Mouse (Mus musculus) lung, adult 18-20 months (tissue): ENCODE measurements around the gene Slc35c2.

Source experiments
- DNase-seq, 2 experiments: peaks; one replicate each; pipeline ENCODE4 v3.0.0; 2022; ENCODE audit warnings: mixed read lengths in 2 of 2

Gene Slc35c2

DNA sequence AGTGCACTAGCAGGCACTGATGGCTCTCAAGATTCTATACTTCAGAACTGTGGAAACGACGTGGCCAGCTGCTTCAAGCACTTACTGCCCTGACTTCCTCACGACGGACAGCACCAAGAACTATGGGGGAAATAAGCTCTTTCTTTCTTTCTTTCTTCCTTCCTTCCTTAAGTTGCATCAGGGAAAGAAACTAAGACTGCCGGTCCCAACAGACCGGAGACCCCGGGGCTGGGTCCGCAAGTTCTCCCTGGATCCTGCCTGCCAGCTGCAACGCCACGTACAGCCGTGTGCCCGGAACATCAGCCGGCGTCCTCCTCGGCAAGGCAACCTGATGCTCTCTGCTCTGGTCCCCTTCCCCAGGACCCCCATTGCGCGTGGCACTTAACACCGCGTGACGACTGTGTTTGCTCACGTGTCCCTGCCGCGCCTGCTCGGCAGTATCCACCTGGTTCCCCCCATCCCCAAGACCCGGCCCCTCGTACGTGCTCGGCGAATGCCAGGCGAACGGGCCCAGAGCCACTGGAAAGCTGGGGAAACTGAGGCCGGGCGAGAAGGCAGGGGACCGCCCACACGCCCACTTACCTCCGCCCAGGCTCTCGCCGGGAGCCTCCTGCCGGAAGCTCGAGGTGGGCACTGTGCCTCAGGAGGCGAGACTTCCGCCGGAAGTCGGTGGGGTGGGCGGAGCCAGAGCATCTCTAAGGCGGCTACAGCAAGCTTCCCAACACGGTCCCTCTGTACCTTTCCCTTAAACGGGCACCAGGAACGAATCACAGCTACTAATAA, at the start of gene Slc35c2:
TSS of gene Slc35c2 (minus strand) at position 668 of the 783 bp plus-strand sequence.
- DNase-seq = peak; percentile 90 to 92

DNA sequence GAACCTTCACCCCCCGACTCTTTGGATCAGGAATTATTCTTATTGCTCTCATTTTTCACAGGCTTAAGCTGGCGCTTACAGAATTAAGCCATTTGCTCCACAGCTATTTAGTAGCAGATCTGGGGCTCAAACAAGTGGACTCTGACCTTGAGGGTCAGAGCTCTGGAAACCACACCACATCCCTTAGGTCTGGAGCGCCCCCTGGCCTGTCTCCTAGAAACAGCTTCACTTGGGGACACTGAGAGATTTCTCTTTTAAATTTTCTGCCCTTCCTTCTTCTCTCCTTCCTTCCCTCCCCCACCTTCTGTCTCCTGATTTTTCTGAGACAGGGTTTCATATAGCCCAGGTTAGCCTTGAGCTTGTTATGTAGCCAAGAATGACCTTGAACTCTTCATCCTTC, 49.5 kb upstream of the Slc35c2 start:
- DNase-seq = peak; percentile 51 to 56

DNA sequence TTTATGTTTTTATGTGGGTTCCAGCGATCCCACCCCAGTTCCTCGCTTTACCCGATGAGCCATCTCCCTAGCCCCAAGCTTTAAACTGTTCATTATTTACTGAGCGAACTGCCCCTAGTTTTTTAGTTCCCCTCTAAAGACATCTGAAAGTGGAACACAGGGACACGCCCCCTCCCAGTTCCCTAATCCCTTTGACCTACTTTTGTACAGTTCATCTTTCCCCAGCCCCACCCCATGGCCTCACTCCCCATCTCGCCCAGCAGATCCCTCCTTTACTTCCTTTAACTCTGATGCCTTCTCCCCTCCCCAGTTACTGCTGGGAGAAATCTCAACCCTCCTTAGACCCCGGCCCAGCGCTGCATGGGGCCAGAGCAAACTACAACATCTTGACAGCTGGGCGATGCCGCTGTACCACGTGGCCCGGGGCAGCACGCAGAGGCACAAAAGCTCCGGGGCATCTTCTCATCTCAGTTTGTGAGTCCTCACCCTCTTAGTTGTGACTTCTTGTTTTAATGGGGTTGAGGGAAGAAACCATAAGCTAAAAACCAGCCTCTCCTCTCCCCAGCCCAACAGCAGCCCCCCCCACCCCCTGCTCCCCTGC, 45.0 kb upstream of the Slc35c2 start:
- peak; percentile 49 to 66 for DNase-seq

DNA sequence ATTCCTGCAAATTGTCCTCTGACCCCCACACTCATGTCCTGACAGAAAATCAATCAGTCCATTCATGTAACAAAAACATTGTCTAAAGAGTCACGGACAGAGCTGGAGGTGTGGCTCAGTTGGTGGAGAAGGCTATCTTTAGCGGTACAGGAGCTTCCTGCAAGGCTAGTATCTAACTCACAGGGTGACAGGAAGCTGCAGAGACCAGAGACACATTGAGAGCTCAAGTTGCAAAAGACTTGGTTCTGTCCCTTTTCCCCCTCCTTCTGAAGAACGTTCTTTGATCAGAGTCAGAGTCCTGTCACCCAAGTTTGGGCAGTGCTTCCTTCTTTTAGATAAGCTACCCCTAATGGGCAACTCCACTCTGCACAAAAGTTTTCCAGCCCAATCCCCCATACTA, 42.0 kb upstream of the Slc35c2 start:
- no peak for DNase-seq

DNA sequence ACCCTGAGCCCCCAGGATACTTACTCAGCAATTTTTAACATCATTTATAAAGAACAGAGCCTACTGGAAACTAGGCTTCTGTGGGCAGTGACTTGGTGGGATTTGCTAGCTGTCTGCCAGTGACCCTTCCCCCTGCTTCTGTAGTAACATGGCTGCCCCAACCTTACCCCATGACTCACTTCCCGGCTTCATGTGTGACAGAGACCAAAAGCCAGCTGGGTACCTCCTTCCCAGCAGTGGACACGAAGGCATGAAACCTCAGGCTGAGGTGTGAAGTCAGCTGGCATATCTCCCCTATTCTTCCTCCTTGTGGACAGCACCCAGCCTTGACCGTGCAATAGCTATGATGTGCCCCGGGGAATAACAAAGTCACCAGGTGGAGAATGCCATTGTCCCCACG, 41.1 kb upstream of the Slc35c2 start:
- DNase-seq = no peak

DNA sequence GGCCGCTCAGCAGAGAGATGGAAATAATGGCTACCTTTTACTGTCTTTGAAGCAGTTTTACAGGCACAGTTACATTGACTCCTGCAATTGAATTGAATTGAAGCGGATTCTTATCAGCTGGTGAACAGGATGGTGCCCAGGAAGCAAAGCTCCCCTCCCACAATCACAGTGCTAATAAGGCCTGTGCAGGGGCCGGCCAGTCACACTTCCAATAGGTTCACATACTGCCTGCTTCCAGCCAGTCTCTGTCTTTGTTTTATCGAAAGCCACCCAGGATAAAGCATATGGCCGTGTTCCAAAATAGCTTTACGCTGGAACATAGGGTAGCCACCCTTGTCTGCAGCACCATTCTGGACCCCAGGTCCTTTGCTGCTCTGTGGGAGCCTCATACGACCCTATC, 39.7 kb upstream of the Slc35c2 start:
- DNase-seq = no peak

DNA sequence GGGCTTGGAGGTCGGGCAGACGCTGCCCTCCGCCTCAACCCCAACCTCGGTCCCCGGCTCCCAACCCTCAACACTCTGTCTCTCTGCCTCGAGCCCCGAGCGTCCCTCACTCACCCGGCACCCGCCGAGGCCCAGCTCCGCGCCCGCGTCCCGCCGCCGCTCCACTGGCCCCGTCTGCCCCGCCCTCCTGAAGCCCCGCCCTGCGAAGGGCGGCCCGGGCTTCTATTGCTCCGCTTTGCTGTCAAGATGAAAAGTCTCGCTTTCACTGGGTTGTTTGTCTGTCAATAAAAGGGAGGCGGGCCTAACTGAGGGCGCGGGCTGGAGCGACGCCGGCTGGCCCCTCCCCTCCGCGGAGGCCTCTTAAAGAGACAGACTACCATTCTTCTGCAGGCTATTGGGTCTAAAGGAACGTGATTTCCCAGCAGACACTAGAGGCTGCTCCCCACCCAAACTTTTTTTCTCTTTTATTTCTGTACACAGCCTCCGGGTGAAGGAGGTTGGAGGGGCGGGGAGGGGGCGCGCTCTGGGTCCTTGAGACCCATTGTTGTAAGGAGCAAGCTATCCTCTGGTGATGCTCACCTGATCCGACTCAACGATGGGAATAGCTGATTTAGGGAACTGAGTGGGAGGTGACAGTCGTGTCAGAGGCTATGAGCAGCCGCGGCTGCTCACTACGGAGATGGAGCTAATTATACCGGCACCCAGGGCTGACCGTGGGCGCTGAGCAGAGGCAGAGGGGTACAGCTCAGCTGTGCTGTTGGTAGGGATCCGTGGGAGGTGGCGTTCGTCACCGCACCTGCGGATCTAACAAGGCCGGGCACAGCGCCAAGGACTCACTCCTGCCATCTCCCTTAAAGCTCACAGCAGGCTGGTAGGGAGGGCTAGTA, 38.9 kb upstream of the Slc35c2 start, which contains the start of gene Elmo2:
TSS of gene Elmo2 (minus strand) at position 176 of the 887 bp plus-strand sequence.
- DNase-seq = peak; percentile 98 to 99

DNA sequence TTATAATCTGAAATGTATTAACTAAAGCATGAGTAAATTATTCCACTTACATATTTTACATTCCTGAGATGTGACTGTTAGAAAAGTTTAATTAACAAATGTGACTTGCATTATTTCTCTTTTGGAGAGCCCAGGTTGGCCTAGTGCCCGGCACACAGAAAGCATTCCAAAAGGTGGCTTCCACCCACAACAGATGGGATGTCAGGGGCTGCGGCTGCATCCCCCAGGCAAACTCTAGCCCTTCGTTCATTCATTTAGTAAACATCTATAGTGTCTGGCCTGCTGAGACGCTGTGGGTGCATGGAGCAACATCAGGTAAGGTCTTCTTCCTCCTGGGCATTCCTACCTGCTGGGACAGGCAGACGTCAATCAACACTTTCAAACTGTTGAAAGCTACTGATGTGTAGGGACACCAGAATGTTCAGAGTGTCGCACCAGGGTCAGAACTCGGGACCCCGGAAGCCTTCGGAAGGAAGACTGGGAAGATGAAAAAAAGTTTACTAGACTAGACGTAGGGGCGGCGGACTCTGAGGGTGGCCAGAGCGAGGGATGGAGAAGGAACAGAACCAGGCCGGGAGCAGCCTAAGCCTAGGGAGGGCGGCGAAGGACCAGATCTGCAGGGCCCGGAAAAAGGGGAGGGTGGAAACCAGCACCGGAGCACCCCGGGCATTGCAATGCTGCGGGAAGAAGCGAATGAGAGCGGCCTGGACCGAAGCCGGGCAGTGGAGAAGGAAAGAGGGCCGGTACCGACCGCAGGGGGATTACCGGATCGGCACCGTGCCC, 38.0 kb upstream of the Slc35c2 start:
- DNase-seq = peak in 1 of 2 experiments; percentile 46

DNA sequence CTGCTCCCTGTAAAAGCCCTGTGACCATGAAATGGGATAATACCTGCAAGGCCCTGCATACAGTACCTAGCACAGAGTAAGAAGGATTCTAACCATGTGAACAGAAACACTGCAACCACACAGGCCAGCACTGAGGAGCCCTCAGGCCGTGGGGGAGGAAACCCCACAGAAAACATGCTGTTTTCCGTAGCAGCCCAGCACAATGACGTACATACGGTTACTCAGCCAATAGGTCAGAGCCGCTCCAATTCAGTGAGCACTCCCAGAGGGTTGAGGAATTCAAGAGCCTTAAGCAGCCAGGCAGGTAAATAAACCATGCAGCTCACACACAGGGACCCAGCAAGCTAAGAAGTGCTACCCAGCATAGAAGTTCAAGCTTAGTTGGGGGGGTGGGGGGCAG, 36.3 kb upstream of the Slc35c2 start:
- peak; percentile 70 to 81 for DNase-seq

DNA sequence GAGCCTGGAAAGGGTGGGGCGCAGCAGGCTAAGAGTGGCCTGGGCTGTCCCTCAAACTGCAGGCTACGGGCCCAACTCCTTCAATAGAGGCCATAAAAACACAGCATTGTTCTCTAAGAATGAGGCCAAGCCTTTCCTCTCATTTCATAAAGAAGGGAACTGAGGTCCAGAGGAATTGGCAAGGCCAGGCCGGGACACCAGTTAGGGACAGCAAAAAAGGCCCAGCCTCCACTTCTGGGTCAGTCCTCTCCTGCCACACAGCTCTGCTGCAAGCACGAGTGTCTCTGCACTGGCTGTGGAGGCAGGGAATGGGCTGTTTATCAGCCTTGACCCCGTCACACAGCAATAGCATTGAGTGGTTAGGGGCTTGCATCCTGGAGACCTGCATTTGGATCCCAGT, 35.8 kb upstream of the Slc35c2 start:
- no peak for DNase-seq

DNA sequence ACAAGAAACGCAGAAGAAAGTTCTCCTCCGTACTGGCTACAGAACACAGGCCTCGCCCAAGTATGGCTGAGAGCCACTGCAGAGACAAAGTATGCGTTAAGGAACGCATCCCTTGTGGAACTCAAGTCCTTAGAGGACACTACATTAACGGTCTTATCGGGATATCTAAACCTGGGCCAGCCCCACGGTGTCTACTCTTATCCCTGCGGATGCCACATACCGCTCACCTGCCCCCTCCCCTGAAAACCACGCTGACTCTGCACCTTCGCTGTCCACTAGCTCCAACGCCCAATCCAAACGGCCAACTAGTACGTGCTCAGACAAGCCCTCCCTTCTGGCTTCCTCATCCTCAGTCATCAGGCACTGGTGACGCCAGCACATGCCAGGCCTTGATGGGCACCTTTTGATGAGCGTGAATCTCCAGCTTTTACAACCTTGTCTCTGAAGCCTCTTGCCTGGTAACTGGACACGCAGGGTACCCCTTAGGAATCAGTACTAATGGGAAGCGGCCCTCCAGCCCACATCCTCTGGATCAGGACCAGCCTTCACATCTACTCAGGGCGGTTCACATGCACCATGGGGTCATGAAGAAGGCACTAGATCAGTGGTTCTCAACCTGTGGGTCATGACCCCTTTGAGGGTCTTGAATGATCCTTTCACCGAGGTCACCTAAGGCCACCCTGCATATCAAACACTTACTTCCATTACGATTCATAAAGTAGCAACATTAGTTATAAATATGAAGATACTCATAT, 34.5 kb upstream of the Slc35c2 start:
- no peak for DNase-seq

DNA sequence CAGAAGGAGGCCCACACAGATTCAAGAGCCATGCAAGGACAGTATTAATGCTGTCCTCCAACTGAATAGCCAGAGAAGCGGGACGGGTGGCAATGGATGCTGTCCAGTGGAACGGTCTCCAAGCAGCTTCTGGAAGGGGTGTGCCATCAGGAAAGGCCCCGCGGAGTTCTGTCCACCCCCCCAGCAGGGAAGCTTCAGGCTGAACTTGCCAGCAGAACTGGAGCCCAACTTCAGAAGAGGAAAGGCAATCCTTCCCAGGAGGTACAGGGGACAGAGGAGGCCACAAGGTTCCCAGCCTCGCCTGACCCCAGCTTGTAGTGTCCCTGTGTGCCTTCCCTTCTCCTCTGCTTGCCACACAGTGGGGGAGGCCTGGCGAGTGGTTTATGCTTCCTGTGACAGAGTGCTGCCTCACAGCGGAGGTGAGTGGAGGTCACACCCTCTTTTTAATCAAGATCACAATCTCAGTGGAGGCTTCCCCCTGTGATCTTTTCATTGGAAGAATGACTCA, 33.8 kb upstream of the Slc35c2 start:
- peak; percentile 58 to 68 for DNase-seq

DNA sequence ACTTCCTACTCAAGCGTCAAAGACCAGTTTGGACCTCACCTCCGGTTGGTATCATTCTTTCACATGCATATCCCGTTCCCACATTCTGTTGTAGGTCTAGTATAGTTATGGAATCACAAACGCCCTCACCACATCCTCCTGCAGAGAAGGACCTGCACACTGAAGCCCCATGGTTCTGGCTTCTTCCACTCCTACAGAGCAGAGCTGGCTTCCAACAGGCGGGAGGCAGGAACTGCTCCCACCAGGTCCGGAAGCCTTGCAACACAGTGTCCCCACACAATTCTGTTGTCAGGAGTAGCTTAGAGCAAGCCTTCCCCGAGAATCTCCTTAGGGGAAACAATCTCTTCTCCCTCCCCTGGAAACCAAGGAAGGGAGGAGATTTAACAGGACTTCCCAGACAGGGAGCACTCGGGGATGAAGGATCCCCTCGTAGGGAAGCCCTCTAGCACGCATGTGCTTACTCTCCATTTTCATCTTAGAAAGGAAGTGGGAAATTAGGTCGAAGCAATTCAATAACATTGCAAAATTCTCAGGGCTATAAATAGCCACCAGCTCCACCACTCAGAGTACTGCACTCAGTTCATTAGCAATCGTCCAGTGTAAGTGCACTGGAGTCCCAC, 33.0 kb upstream of the Slc35c2 start:
- DNase-seq = peak; percentile 59 to 63

DNA sequence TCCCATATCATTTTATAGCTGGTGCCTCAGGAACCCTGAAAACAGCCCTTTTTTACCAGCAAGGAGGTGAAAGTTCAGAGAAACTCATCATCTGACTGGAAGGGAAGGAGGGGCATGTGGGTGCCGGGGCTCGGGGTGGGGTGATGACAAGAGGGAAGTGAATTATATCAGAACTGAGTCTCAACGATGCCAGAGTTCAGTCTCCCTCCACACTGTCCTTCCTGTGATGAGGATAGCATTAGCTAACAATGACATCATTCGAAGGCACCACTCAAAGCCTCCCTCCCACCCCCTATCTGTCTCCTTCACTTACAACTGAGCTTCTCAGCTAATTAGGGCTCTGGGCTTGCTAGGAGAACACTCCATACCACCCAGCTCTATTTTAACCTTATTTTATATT, 31.8 kb upstream of the Slc35c2 start:
- peak; percentile 37 to 39 for DNase-seq

DNA sequence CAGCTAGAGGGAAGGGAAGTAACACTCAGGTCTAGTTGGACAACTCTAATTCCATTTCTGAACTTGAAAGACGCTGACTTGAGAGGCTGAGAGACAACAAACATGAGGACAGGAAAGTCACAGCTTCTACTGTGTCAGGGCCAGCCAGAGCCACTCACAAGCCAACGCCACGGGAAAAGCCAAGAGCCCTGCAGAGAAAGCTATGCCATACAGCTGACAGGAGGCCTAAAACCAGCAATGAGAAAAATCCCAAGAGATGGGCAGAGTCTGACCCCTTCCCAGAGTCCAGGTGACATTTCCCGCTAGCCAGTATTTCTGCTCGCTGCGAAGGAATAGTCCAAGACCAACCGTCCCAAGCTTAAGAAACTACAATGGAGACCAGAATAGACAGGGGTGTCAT, 31.3 kb upstream of the Slc35c2 start:
- DNase-seq = no peak

DNA sequence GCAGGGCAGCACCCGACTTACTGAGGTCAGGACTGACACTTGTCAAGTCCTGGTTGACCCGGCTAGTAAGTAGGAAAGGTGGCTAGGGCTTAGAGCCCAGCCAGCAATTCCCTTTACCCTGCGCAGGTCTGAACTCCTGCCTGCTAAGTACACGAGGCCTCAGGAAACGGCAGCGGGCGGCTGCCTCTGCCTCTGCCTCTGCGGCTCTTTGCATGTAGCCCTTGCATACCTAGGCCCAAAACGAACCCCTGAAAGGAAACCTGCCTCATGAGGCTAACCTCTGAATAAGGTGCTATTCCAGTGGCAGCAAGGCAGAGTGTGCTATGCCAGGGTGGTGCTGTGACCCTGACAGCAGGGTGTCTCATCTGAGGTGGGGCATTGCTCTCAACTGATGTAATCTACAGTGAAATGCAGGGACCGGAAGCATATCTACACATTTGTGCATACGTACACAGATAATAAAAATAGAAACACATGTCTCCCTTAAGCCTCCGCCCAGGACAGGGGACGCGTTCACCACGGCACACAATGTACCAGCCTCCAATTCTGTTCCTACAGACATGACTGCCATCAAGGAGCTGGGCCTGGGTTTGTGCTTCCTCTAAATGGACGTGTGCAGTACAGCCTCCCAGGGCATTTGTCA, 30.1 kb upstream of the Slc35c2 start:
- no peak for DNase-seq

DNA sequence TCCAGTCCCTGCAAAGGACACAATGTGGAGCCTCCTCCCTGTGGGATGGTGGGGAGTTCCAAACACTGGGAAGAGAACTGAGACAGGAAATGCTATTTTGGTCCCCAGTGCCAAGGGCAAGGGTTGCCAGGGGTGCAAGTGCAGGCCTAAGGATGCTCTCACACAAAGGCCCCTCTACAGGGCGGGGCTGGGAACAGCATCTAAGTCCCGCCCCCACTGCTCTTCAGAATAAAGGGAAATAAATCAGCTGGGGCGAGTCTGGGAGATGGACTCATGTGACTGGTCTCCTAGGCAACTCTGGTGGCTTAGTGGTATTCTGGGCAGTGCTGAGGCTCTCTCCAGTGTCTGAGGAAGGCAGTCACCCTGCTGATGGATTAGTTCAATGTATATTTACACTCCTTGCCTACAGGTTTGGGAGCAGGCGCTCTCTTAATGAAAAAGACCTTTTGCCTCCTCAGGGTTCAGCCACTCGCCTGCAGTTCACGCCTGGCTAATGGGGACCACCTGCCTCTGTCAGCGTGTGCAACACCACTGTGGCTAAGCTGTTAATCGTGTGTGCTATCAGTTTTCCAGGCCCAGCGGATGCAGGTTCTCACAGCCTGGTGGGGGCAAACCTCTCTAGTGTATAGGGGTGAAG, 29.3 kb upstream of the Slc35c2 start:
- peak; percentile 74 to 80 for DNase-seq

DNA sequence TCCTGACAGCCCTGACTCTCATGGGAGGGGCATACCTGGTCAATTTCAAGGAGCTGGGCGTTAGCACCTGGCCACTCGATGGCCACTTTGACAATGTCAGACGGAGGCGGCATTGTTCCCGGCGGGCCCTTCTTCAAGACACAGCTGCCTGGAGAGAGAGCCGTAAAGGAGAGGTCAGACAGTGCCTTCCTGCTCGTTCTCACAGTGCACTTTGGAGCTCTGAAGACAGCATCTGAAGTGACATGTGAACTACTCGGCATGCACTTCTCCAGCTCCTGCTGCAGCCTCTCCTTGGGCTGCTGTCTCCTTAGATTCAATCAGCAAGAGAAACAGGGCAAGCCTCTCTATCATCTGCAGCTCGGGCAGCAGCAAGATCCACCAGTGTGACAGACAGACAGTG, 28.5 kb upstream of the Slc35c2 start:
- DNase-seq = no peak

DNA sequence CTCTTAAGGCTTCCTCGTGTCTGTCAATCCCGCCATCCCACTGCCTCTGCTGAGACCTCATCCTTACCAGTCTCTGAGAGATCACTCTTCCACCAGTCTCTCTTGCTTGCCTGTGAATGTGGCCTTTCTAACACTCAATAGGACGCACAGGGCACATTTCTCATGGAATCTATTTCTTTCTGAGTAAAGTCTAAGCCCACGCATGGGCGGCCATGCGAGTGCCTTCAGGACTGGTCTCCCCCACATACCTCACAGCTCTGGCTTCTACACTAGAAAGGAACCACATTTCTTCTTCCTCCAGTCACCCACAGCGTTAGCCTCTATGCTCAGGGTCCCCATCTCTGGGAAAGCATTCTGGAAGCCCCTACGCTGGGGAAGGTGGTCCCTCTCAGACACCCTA, 26.5 kb upstream of the Slc35c2 start:
- no peak for DNase-seq

DNA sequence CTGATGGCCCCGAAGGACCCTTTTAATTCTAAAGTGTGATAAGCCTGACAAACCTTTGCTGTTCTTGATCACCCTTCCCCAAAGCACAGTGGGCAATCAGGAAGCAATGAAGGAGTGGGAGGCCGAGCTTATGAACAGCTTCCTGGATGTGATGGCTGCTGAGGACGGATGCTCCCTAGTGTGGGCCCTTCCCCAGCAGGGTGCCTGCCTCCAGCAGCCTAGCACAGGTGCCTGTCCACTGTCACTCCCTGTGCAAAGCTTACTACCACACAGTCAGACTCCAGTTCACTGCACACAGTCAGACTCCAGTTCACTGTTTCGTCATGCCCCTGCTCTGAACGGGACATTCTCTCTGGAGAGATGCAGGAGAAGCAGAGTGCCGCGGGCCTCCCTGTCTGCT, 24.7 kb upstream of the Slc35c2 start:
- no peak for DNase-seq
